Mouse (Mus musculus): ENCODE measurements around the gene Cul5.

The Cul5 gene

GRCm38 (mm10) chr9:53604954-53605353 lies 64.9 kb downstream of the Cul5 start:
- no peak for DNase-seq

- DNase-seq: no peak
Observed at GRCm38 (mm10) chr9:53603849-53604248, 66.0 kb downstream of the Cul5 start.

- no peak for DNase-seq
Observed at GRCm38 (mm10) chr9:53603384-53603783, 66.4 kb downstream of the Cul5 start.

- no peak for DNase-seq
Observed at GRCm38 (mm10) chr9:53601541-53601940, 68.3 kb downstream of the Cul5 start.

GRCm38 (mm10) chr9:53598631-53599030 lies 71.2 kb downstream of the Cul5 start:
- DNase-seq: no peak

- no peak for DNase-seq
Observed at GRCm38 (mm10) chr9:53596971-53597600, 72.7 kb downstream of the Cul5 start.

- DNase-seq: no peak
Observed at GRCm38 (mm10) chr9:53594764-53595163, 75.0 kb downstream of the Cul5 start.

- no peak for DNase-seq
Observed at GRCm38 (mm10) chr9:53581870-53582269, 87.9 kb downstream of the Cul5 start.

- no peak for DNase-seq
Observed at GRCm38 (mm10) chr9:53575721-53576120, 94.1 kb downstream of the Cul5 start.

GRCm38 (mm10) chr9:53572516-53573307 lies 97.1 kb downstream of the Cul5 start:
- DNase-seq: no peak

- DNase-seq: peak; percentile 24
Observed at GRCm38 (mm10) chr9:53570662-53571061, 99.2 kb downstream of the Cul5 start.

All from layer of hippocampus, adult 9-11 months (tissue).